Mouse (Mus musculus): ENCODE measurements at regions not wholly inside any gene's neighbourhood (a gene's known extent, or its start where the extent isn't known, plus 50 kb on each side); places are given as distances from the start of the nearest gene placed in this dataset.
A peak's percentile ranks its signal among the peaks of the same experiment; 100 is the strongest.
"Not testable (repeated sequence)": the region's sequence is repeated elsewhere in the genome, so short reads cannot be mapped to it uniquely, and the experiment has no call there.

DNA sequence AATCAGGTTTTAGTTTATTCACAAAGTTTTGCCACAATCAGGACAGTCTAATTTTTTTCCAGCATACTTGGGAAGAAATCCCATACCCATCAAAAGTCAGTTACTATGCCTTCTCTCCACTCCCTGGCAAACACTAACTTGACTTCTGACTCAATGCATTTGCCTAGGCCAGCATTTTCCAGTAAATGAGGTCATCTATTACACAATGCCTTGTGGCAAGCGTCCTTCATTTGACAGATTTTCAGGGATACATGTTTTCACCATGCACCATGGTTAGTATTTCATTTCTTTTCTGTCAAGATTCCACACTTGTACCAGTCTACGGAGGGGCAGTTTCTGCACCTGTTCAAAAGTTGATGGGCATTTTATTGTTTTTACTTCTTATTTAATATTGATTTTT, 88.4 kb upstream of the Slc2a12 start:
- H3K27ac ChIP-seq (replicated peaks); H3K4me2 ChIP-seq; H3K9me3 ChIP-seq; H3K36me3 ChIP-seq; H3K27me3 ChIP-seq; H3K4me1 ChIP-seq (replicated peaks); H3K4me3 ChIP-seq; H3K9ac ChIP-seq; ATAC-seq (ENCODE audit: low FRiP score, low read depth): not testable (repeated sequence)
- WGBS = 86% methylated on average over 2 of the region's 2 CpGs

DNA sequence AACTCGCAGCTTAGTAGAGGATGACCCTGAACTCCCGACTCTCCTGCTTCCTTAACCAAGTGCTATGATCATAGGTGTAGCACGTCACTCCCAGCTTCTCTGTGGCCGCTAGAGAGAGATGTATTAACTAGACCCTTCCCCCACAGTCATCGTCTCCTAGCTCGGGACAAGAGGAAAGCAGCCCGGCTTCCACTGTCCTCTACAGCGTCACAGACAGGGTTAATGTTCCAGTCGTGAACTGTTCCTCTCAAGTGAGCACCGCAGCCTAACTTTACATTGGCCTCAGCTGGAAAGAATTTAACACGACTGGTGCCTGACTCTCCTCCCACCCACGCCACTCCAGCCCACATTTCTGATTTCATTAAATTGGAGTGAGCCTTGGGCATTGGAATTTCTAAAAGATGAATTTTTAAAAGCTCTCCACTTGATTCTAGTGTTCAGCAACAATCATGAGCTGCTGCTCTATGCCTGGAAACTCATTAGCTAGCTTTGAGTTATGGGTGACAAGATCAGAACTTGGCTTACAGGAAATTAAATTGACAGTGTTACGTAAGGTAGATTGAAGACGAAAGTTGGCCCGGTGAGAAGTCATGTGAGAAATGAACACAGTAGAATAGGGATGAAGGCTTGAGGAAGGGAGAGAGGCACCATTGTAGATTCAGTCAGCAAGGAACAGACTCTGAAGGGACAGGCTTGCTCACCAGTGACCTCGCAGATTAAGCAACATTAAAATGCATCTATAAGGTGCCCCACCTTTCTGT, 75.4 kb upstream of the Slc2a12 start:
- not testable (repeated sequence) for H3K27me3 ChIP-seq; ATAC-seq (ENCODE audit: low FRiP score, low read depth); H3K4me3 ChIP-seq; H3K4me1 ChIP-seq (replicated peaks); H3K9me3 ChIP-seq; H3K9ac ChIP-seq; H3K27ac ChIP-seq (replicated peaks); H3K4me2 ChIP-seq; H3K36me3 ChIP-seq
- 69% methylated on average over 16 of the region's 16 CpGs for WGBS

DNA sequence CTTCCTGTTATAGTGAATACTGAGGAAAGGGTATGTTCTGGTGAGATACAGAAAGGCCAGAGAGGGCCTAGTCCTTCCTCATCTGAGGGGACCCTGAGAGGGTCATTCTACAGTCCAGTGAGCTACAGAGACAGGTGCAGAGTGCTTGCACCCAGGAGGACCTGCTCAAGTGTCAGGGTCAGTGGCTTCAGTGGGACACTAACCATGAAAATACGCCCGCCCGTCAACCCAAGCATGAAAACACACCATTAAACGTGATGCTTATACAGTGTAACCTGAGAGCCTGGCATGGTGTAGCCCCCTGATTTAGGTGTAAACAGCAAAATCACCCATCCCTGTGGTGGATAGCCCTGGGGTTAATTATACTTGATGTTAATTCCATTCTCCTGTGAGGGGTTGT, 70.8 kb upstream of the Slc2a12 start:
- WGBS = 91% methylated on average over 4 of the region's 4 CpGs
- H3K4me2 ChIP-seq = not testable (repeated sequence)

DNA sequence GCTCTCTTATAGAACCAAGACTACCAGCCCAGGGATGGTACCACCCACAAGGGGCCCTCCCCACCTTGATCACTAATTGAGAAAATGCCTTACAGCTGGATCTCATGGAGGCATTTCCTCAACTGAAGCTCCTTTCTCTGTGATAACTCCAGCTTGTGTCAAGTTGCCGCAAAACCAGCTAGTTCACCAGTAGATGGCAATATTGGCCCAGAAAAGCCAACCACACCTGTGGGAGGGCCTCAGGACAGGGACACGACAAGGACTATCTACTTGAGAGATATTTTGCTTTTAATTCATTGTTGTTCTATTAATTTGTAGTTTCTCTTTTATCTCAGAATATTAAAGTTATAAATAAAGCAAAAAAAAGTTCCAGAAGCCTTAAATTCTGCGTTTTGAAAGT, 65.4 kb upstream of the Slc2a12 start:
- ATAC-seq (ENCODE audit: low FRiP score, low read depth) = peak; percentile 86

More for the DNA sequence above, 70.8 kb upstream of the Slc2a12 start:
- not testable (repeated sequence) for H3K9me3 ChIP-seq; H3K9ac ChIP-seq; H3K27me3 ChIP-seq; H3K27ac ChIP-seq (replicated peaks); H3K4me1 ChIP-seq (replicated peaks); ATAC-seq (ENCODE audit: low FRiP score, low read depth); H3K36me3 ChIP-seq; H3K4me3 ChIP-seq

DNA sequence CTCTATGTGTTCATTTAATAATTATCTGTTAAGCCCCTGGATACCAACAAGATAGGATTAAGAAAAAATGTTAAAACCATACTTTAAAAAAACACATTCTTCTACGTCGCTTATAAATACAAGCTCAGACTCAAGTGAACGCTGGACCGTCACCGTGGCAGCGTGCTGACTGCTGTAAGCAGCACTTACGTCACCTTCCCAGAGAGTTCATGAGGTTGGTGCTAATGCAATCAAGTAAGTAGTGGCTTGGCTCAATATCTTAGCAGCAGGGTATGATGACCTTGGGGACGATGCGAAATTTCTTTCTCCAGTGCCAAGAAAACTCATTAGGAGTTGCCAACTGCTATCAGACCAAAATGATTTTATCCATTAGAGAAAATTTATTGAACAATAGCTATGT, 63.5 kb upstream of the Slc2a12 start:
- H3K36me3 ChIP-seq; H3K4me2 ChIP-seq; H3K27ac ChIP-seq (replicated peaks); H3K4me1 ChIP-seq (replicated peaks); H3K4me3 ChIP-seq; H3K9me3 ChIP-seq; H3K27me3 ChIP-seq; H3K9ac ChIP-seq: not testable (repeated sequence)
- WGBS = 61% methylated on average over 9 of the region's 9 CpGs
- 0 out of 2 replicates have a peak, but pooled peaks have one; percentile 54 for ATAC-seq (ENCODE audit: low FRiP score, low read depth)

More for the DNA sequence above, 65.4 kb upstream of the Slc2a12 start:
- not testable (repeated sequence) for H3K9ac ChIP-seq; H3K4me2 ChIP-seq; H3K27me3 ChIP-seq; H3K27ac ChIP-seq (replicated peaks); H3K36me3 ChIP-seq; H3K4me1 ChIP-seq (replicated peaks); H3K4me3 ChIP-seq; H3K9me3 ChIP-seq
- whole genome bisulfite sequencing = 11% methylated on average over 3 of the region's 3 CpGs

DNA sequence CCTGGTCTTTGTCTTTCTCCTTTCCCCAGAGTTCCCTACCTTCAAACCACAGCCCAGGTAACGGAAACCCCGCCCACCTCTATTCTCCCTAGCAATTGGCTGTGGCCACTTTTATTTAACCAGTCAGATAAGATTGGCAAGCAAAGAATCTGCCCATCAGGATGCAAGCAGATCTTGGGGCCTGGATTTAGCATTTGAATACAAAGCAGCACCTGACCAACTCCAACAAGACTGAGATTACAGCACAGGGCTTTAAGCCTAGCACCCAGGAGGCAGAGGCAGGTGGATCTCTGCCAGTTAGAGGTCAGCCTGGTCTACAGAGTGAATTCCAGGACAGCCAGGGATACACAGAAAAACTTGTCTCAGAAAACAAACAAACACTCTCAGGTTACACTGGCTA, 61.5 kb upstream of the Slc2a12 start:
- not testable (repeated sequence) for H3K27me3 ChIP-seq; H3K27ac ChIP-seq (replicated peaks); H3K4me1 ChIP-seq (replicated peaks); H3K9ac ChIP-seq; H3K36me3 ChIP-seq; H3K4me2 ChIP-seq; ATAC-seq (ENCODE audit: low FRiP score, low read depth); H3K9me3 ChIP-seq; H3K4me3 ChIP-seq
- 97% methylated on average over 2 of the region's 2 CpGs for WGBS

DNA sequence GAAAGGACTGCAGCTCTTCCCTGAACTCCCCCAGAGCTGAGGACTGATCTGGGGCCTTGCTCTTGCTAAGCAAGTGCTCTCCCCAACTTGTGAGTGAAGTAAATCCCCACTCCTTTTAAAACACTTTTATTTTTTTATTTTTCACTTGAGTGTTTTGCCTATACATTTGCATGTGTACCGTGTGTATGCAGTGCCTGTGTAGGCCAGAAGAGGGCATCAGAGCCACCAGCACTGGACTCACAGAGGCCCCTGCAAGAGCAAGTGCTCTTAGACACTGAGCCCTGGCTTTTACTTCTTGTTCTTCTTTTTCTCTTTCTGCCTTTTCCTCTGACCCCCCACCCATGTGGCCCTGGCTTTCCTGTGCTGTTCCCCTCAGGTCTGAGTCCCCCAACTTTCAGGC, 56.2 kb upstream of the Slc2a12 start:
- WGBS = 89% methylated on average over 1 of the region's 1 CpGs
- ATAC-seq (ENCODE audit: low FRiP score, low read depth); H3K4me3 ChIP-seq: not testable (repeated sequence)

DNA sequence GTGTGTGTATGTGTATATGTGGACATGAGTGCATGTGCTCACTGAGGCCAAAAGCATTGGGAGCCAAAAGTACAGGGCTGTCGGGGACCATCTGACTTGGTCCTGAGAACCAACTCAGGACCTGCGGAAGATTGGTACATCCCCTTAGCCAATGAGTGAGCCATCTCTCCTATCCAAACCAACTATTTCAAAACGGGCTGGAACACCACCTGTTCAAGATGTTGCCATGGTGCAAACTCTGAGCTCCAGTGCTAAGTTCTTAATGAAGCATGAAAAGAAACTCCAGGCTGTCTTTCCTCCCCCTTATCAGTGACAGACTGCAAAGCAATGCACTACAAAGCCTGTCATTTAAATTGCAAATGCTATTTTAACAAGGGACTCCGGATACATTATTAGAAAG, 53.1 kb upstream of the Slc2a12 start:
- not testable (repeated sequence) for H3K27ac ChIP-seq (replicated peaks); H3K4me1 ChIP-seq (replicated peaks); H3K36me3 ChIP-seq; H3K27me3 ChIP-seq; H3K9ac ChIP-seq; H3K4me3 ChIP-seq; H3K9me3 ChIP-seq; H3K4me2 ChIP-seq
- WGBS = 23% methylated on average over 4 of the region's 4 CpGs
- ATAC-seq (ENCODE audit: low FRiP score, low read depth) = peak; percentile 27; the same call in 1 of the 2 replicates

More for the DNA sequence above, 56.2 kb upstream of the Slc2a12 start:
- not testable (repeated sequence) for H3K9me3 ChIP-seq; H3K27ac ChIP-seq (replicated peaks); H3K27me3 ChIP-seq; H3K4me2 ChIP-seq; H3K36me3 ChIP-seq; H3K9ac ChIP-seq; H3K4me1 ChIP-seq (replicated peaks)

DNA sequence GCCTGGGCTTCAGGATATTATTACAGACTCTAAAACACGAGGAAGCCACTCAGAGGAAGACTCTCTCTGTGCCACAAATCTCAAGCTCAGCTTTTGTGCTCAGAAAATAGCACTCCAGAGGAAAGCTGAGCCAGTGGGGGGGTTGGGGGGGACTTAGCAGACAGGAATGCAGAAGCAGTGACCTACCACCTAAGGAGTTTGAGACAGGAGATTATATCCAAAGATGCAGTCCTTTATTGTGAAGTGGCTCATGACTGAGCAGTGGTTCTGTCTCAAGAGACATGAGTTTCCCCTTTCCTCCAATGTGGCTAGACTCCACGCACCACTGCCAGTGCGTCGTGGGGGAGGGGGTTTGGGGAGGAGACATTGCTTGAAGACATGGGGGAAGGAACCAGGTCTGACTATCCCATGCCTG, 52.6 kb upstream of the Slc2a12 start:
- WGBS = 18% methylated on average over 4 of the region's 4 CpGs
- H3K9ac ChIP-seq; ATAC-seq (ENCODE audit: low FRiP score, low read depth); H3K4me1 ChIP-seq (replicated peaks); H3K9me3 ChIP-seq; H3K4me2 ChIP-seq; H3K27ac ChIP-seq (replicated peaks); H3K36me3 ChIP-seq; H3K4me3 ChIP-seq; H3K27me3 ChIP-seq: not testable (repeated sequence)

DNA sequence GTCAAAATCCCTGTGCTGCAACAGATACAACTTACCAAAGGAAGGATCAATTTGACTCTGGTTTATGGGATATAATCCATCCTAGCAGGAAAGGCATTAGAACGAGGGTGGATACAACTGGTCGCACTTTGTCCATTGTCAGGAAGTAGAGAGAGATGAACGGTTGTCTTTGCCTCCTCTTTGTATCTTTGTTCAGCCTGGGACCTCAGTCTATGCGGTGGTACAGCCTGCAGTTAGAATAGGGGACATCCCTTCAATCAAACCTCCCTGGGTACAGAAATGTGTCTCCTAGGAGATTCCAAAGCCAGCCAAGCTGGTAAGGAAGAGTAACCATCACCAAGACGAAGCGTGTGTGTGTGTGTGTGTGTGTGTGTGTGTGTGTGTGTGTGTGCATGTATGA, 52.1 kb upstream of the Slc2a12 start:
- H3K27ac ChIP-seq (replicated peaks); H3K4me2 ChIP-seq; H3K36me3 ChIP-seq; H3K9me3 ChIP-seq; ATAC-seq (ENCODE audit: low FRiP score, low read depth); H3K4me1 ChIP-seq (replicated peaks); H3K27me3 ChIP-seq; H3K4me3 ChIP-seq; H3K9ac ChIP-seq: not testable (repeated sequence)
- 36% methylated on average over 6 of the region's 6 CpGs for WGBS

Data from hindbrain, embryonic 15.5 days (tissue).